Mouse (Mus musculus): ENCODE measurements around the gene Cnbd2. TPM values are rescaled to one million over a fixed set of nuclear protein-coding genes. Genes with fewer than 3 reads are reported as not detected.

Gene Cnbd2
- total and polyA plus RNA-seq, 3 experiments: 1.0 to 3.6 (median 3.0) TPM

- peaks cover 0 to 28% of the 10 kb centered on the region in 2 experiments for H3K36me3 ChIP-seq (replicated peaks in 1 of 2; ENCODE audit: control insufficient read depth in 1 of 2, insufficient read depth in 1 of 2, low read length in 1 of 2)
- TF ChIP-seq HCFC1 (IDR thresholded peaks at IDR 0.05; ENCODE audit: low read depth, low read length) (no peak), ETS1 (conservative IDR thresholded peaks at IDR 0.05; ENCODE audit: low read depth, low read length) (no peak), ZNF384 (IDR thresholded peaks at IDR 0.05; ENCODE audit: low read depth, low read length) (no peak), ZKSCAN1 (IDR thresholded peaks at IDR 0.05; ENCODE audit: borderline replicate concordance, low read depth, low read length) (no peak), E2F4 (IDR thresholded peaks at IDR 0.05; ENCODE audit: insufficient replicate concordance, low read depth, low read length) (no peak), IRF4 (IDR thresholded peaks at IDR 0.05; ENCODE audit: low read depth, low read length) (no peak), MAFK (IDR thresholded peaks at IDR 0.05; ENCODE audit: insufficient replicate concordance, low read length) (no peak), MEF2A (IDR thresholded peaks at IDR 0.05; ENCODE audit: borderline replicate concordance, low read depth, low read length) (no peak), NELFE (IDR thresholded peaks at IDR 0.05; ENCODE audit: low read depth, low read length) (no peak), KAT2A (IDR thresholded peaks at IDR 0.05; ENCODE audit: insufficient replicate concordance, low read length) (no peak), USF1 (IDR thresholded peaks at IDR 0.05; ENCODE audit: low read depth, low read length) (no peak), ELF1 (IDR thresholded peaks at IDR 0.05; ENCODE audit: low read depth, low read length) (no peak)
- in situ Hi-C loops (cut with MboI; ENCODE audit: low pct_ligation_motif_present, low pct_unique_long_range_greater_than_20kb, low sequenced_read_pairs) (no loop called here), dilution Hi-C loops (cut with MboI; ENCODE audit: extremely low pct_ligation_motif_present, extremely low pct_unique_long_range_greater_than_20kb, low sequenced_read_pairs) (no loop called here)
- no peak overlapping the region for H3K4me3 ChIP-seq (replicated peaks in 1 of 3; ENCODE audit: low read depth in 2 of 3, low read length in 2 of 3, poor library complexity in 1 of 3)
- no peak overlapping the region for H3K4me2 ChIP-seq (ENCODE audit: insufficient read depth, low read depth, poor library complexity, severe bottlenecking)
- H3K9ac ChIP-seq (ENCODE audit: insufficient read depth, low read depth): no peak overlapping the region
- H3K79me2 ChIP-seq (replicated peaks; ENCODE audit: control insufficient read depth, extremely low read depth, insufficient read depth, poor library complexity, severe bottlenecking): no peaks in the 10 kb centered on the region; the same call in 1 of the 2 replicates
- H3K27ac ChIP-seq (ENCODE audit: insufficient read depth, low read depth): no peak overlapping the region
- DNase-seq (ENCODE audit: extremely low read depth): no peak
- peaks cover 6% of the 10 kb centered on the region for H3K9me3 ChIP-seq (replicated peaks; ENCODE audit: low read length)
- H3K4me1 ChIP-seq (ENCODE audit: control insufficient read depth in 1 of 2, insufficient read depth in 2 of 2): peaks cover 3 to 17% of the 10 kb centered on the region in 2 experiments; a peak in 3 of 4 replicates
- H3K27me3 ChIP-seq (replicated peaks): no peaks in the 10 kb centered on the region
These were observed 9.4 kb downstream of the Cnbd2 start for GRCm38 (mm10) chr2:156321538-156321937.

GRCm38 (mm10) chr2:156324116-156324588 is 12.1 kb downstream of the Cnbd2 start:
- Histone ChIP-seq H3K4me2 (ENCODE audit: insufficient read depth, low read depth, poor library complexity, severe bottlenecking) (peak overlapping the region; percentile 19; the same call in 1 of the 2 replicates), H3K36me3 (replicated peaks in 1 of 2; ENCODE audit: control insufficient read depth in 1 of 2, insufficient read depth in 1 of 2, low read length in 1 of 2) (peaks cover 0 to 26% of the 10 kb centered on the region in 2 experiments), H3K9me3 (replicated peaks; ENCODE audit: low read length) (peaks cover 9% of the 10 kb centered on the region), H3K27ac (ENCODE audit: insufficient read depth, low read depth) (no peak overlapping the region), H3K9ac (ENCODE audit: insufficient read depth, low read depth) (no peak overlapping the region), H3K79me2 (replicated peaks; ENCODE audit: control insufficient read depth, extremely low read depth, insufficient read depth, poor library complexity, severe bottlenecking) (no peaks in the 10 kb centered on the region; the same call in 1 of the 2 replicates), H3K4me1 (ENCODE audit: control insufficient read depth in 1 of 2, insufficient read depth in 2 of 2) (peaks cover 3 to 15% of the 10 kb centered on the region in 2 experiments; a peak in 3 of 4 replicates), H3K4me3 (replicated peaks in 1 of 3; ENCODE audit: low read depth in 2 of 3, low read length in 2 of 3, poor library complexity in 1 of 3) (no peak overlapping the region), H3K27me3 (replicated peaks) (no peaks in the 10 kb centered on the region)
- DNase-seq (ENCODE audit: extremely low read depth): peak; percentile 52
- in situ Hi-C loops (cut with MboI; ENCODE audit: low pct_ligation_motif_present, low pct_unique_long_range_greater_than_20kb, low sequenced_read_pairs) (no loop called here), dilution Hi-C loops (cut with MboI; ENCODE audit: extremely low pct_ligation_motif_present, extremely low pct_unique_long_range_greater_than_20kb, low sequenced_read_pairs) (no loop called here)
- no peak for TF ChIP-seq CTCF (conservative IDR thresholded peaks at IDR 0.05 in 1 of 2, IDR thresholded peaks at IDR 0.05 in 1 of 2; ENCODE audit: low read depth in 2 of 2, low read length in 2 of 2)
- peak; percentile 65 for TF ChIP-seq CHD2 (IDR thresholded peaks at IDR 0.05; ENCODE audit: low read length)
